Mouse (Mus musculus) adrenal gland, postnatal 10 days (tissue): ENCODE results near the gene Gm45785. TPM values are rescaled to one million over a fixed set of nuclear protein-coding genes. Genes with fewer than 3 reads are reported as not detected.

Source experiments
- DNase-seq: peaks from one replicate; pipeline ENCODE4 v3.0.0; 2021; ENCODE audit warnings: mixed read lengths
- total RNA-seq, 2 experiments: library from RNA; stranded (reverse); gene quantifications; 2 replicates each; pipeline ENCODE4 v1.2.3; 2021

Gm45785 gene
- total RNA-seq, 2 experiments from 2014 or later: 0.39 TPM; not detected in 1

- DNase-seq: peak; percentile 34
Measured at GRCm38 (mm10) chr7:140831447-140831846, 24.7 kb downstream of the Gm45785 start.

GRCm38 (mm10) chr7:140828171-140828881 lies 27.8 kb downstream of the Gm45785 start:
- peak; percentile 26 for DNase-seq

- DNase-seq: no peak
Measured at GRCm38 (mm10) chr7:140822731-140823130, 33.4 kb downstream of the Gm45785 start.

GRCm38 (mm10) chr7:140821653-140822329 lies 34.3 kb downstream of the Gm45785 start, which contains the start of gene Zfp941:
Gene Zfp941 (minus strand): TSS chr7:140822178.
- DNase-seq: peak; percentile 56

- DNase-seq: no peak
Measured at GRCm38 (mm10) chr7:140821305-140821652, 34.9 kb downstream of the Gm45785 start.

- DNase-seq: no peak
Measured at GRCm38 (mm10) chr7:140820173-140820572, 36.0 kb downstream of the Gm45785 start.

GRCm38 (mm10) chr7:140812850-140813249 lies 43.3 kb downstream of the Gm45785 start:
- DNase-seq: no peak

- no peak for DNase-seq
Measured at GRCm38 (mm10) chr7:140811714-140812113, 44.4 kb downstream of the Gm45785 start.

GRCm38 (mm10) chr7:140810496-140810895 lies 45.6 kb downstream of the Gm45785 start:
- no peak for DNase-seq

GRCm38 (mm10) chr7:140805704-140806103 lies 50.4 kb downstream of the Gm45785 start:
- peak; percentile 78 for DNase-seq

- DNase-seq: no peak
Measured at GRCm38 (mm10) chr7:140802629-140803028, 53.5 kb downstream of the Gm45785 start.

- DNase-seq: no peak
Measured at GRCm38 (mm10) chr7:140798212-140798611, 57.9 kb downstream of the Gm45785 start.

- no peak for DNase-seq
Measured at GRCm38 (mm10) chr7:140797619-140798018, 58.5 kb downstream of the Gm45785 start.

GRCm38 (mm10) chr7:140793541-140793940 lies 62.6 kb downstream of the Gm45785 start:
- DNase-seq: no peak

- no peak for DNase-seq
Measured at GRCm38 (mm10) chr7:140788053-140788435, 68.1 kb downstream of the Gm45785 start.

GRCm38 (mm10) chr7:140787406-140788052 lies 68.6 kb downstream of the Gm45785 start, which contains the start of gene Syce1:
Gene Syce1 (minus strand): TSS chr7:140787852.
- DNase-seq: no peak

- DNase-seq: no peak
Measured at GRCm38 (mm10) chr7:140780548-140780947, 75.6 kb downstream of the Gm45785 start.

Other genes with a start within 250 kb of the Gm45785 start
- not detected for gene Olfr61, start 227.4 kb downstream of the Gm45785 start, total RNA-seq
- not detected for gene Olfr53, start 209.9 kb downstream of the Gm45785 start, total RNA-seq
- not detected for gene Olfr539, start 196.4 kb downstream of the Gm45785 start, total RNA-seq
- gene Olfr45, start 174.4 kb downstream of the Gm45785 start, total RNA-seq: not detected
- gene Olfr541, start 159.1 kb downstream of the Gm45785 start, total RNA-seq: not detected
- gene Cyp2e1, start 92.6 kb downstream of the Gm45785 start, total RNA-seq: 100 to 1,000 TPM; 231 to 556 TPM
- gene Syce1, start 68.5 kb downstream of the Gm45785 start, total RNA-seq: not detected
- gene Zfp941, start 34.2 kb downstream of the Gm45785 start, total RNA-seq: 1 to 10 TPM; 2.3 to 2.6 TPM
- gene Urah, start 21.3 kb downstream of the Gm45785 start, total RNA-seq: 10 to 100 TPM; 14.7 to 35.6 TPM
- gene Scgb1c1, start 10.8 kb downstream of the Gm45785 start, total RNA-seq: under 1 TPM; 0.76 to 0.90 TPM
- under 1 TPM in 1 of 2 experiments, not detected in 1; 0.24 TPM for gene Odf3, start 8.5 kb downstream of the Gm45785 start, total RNA-seq
- gene Ric8a, start 626 bp upstream of the Gm45785 start, total RNA-seq: 10 to 100 TPM; 43.5 to 58.0 TPM
- 10 to 100 TPM; 29.1 to 33.5 TPM for gene Bet1l, start 1.2 kb upstream of the Gm45785 start, total RNA-seq
- gene Psmd13, start 25.6 kb upstream of the Gm45785 start, total RNA-seq: 100 to 1,000 TPM; 106 to 112 TPM
- gene Sirt3, start 26.0 kb upstream of the Gm45785 start, total RNA-seq: 10 to 100 TPM; 67.6 to 70.9 TPM
- 1,000 to 10,000 TPM; 2,860 to 2,972 TPM for gene Cox8b, start 44.1 kb upstream of the Gm45785 start, total RNA-seq
- gene Nlrp6, start 64.6 kb upstream of the Gm45785 start, total RNA-seq: 1 to 10 TPM; 4.9 to 7.9 TPM
- gene Pgghg, start 85.1 kb upstream of the Gm45785 start, total RNA-seq: 10 to 100 TPM; 31.6 to 37.2 TPM
- gene Ifitm5, start 94.0 kb upstream of the Gm45785 start, total RNA-seq: 1 to 10 TPM; 1.4 to 3.3 TPM
- gene Gm45717, start 99.6 kb upstream of the Gm45785 start, total RNA-seq: not detected
- 100 to 1,000 TPM; 418 to 468 TPM for gene Ifitm2, start 99.7 kb upstream of the Gm45785 start, total RNA-seq
- 10 to 100 TPM; 12.2 to 12.4 TPM for gene Ifitm1, start 110.9 kb upstream of the Gm45785 start, total RNA-seq
- gene Ifitm3, start 154.4 kb upstream of the Gm45785 start, total RNA-seq: 100 to 1,000 TPM; 131 to 136 TPM
- gene Ifitm6, start 161.6 kb upstream of the Gm45785 start, total RNA-seq: 1 to 10 TPM; 1.7 to 3.2 TPM
- gene Gm17387, start 172.8 kb upstream of the Gm45785 start, total RNA-seq: not detected
- 1 to 10 TPM; 2.0 to 5.1 TPM for gene B4galnt4, start 204.8 kb upstream of the Gm45785 start, total RNA-seq
- gene Pkp3, start 221.9 kb upstream of the Gm45785 start, total RNA-seq: 1 to 10 TPM in 1 of 2 experiments, under 1 TPM in 1; 0.94 to 1.5 TPM
- 10 to 100 TPM in 1 of 2 experiments, 1 to 10 TPM in 1; 8.3 to 10.6 TPM for gene Sigirr, start 244.2 kb upstream of the Gm45785 start, total RNA-seq